Mouse (Mus musculus): ENCODE results near the gene Spata46. TPM values are rescaled to one million over a fixed set of nuclear protein-coding genes. Genes with fewer than 3 reads are reported as not detected.

Spata46 gene
- polyA plus RNA-seq, 1 experiment: not detected

DNA sequence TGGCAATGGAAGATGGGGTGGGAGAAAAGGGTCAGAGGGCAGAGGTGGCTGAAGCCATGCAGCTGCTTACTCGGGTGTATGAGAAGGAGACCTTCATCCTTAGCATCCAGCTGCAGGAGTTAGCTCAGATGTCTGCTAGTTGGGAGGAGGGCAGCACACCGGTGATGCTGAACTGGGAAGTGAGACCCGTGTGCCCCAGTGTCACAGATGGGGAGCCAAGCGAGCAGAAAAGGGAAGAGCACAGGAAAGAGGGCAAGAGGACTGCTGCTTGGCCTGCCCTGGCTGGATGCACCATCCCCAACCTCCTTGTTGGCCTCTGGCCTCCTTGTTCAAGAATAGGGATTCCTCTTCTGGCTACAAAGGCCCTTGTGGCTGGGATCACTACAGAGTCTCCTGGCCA lies 9.1 kb upstream of the Spata46 start:
- TF ChIP-seq CTCF (IDR thresholded peaks at IDR 0.05; ENCODE audit: extremely low read depth, insufficient read depth, low read length) (no peak), POLR2A (IDR thresholded peaks at IDR 0.05; ENCODE audit: extremely low read depth, insufficient read depth, low read length) (no peak)

DNA sequence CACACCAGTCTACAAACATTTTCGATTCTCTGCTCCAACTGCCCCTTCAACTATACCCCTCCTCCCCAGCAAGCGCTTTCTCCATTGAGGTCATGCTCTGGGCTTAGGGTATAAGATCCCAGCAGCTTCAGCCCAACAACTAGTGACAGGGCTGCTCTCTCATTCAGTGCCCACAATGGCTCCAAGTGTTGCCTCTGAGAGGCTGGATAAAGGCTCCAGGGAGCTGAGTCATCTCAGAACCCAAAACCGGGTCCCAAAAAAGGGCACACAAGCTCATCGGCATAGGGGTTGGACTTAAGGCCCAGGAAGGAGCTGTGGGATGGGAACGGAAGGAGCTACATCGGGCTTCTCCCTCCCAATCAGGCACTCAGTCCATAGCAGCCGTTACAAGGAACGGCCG lies 6.9 kb upstream of the Spata46 start:
- TF ChIP-seq CTCF (IDR thresholded peaks at IDR 0.05; ENCODE audit: extremely low read depth, insufficient read depth, low read length) (no peak), POLR2A (IDR thresholded peaks at IDR 0.05; ENCODE audit: extremely low read depth, insufficient read depth, low read length) (no peak)
- no peak overlapping the region for H3K27ac ChIP-seq (ENCODE audit: insufficient read depth, low read length)
- H3K4me3 ChIP-seq (ENCODE audit: insufficient read depth, low read length): no peak overlapping the region
- H3K4me1 ChIP-seq (ENCODE audit: control insufficient read depth, insufficient read depth, low read length): no peaks in the 10 kb centered on the region

More for the DNA sequence above, 9.1 kb upstream of the Spata46 start:
- no peak overlapping the region for H3K4me3 ChIP-seq (ENCODE audit: insufficient read depth, low read length)
- no peak overlapping the region for H3K27ac ChIP-seq (ENCODE audit: insufficient read depth, low read length)
- H3K4me1 ChIP-seq (ENCODE audit: control insufficient read depth, insufficient read depth, low read length): no peaks in the 10 kb centered on the region

DNA sequence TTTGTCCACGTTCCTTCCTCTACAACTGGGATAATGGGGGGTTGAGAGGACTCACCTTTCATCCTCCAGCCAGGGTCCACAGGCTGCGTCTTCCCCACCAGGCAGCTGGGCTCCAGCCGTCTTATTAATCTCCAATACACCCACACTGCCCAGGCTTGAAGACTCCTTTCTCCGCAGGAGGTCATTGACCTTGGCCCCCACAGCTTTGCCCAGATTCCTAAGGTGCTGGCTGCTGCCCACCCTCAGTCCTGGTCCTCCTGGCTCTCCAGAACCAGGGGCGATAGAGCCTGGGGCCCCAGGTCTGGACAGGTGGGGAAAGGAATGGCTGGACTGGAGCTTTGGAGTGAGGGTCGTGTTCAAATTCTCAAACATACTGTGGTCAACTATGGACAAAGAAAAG lies 6.1 kb upstream of the Spata46 start:
- H3K27ac ChIP-seq (ENCODE audit: insufficient read depth, low read length): no peak overlapping the region
- H3K4me1 ChIP-seq (ENCODE audit: control insufficient read depth, insufficient read depth, low read length): no peaks in the 10 kb centered on the region
- TF ChIP-seq POLR2A (IDR thresholded peaks at IDR 0.05; ENCODE audit: extremely low read depth, insufficient read depth, low read length) (no peak), CTCF (IDR thresholded peaks at IDR 0.05; ENCODE audit: extremely low read depth, insufficient read depth, low read length) (no peak)
- H3K4me3 ChIP-seq (ENCODE audit: insufficient read depth, low read length): no peak overlapping the region

DNA sequence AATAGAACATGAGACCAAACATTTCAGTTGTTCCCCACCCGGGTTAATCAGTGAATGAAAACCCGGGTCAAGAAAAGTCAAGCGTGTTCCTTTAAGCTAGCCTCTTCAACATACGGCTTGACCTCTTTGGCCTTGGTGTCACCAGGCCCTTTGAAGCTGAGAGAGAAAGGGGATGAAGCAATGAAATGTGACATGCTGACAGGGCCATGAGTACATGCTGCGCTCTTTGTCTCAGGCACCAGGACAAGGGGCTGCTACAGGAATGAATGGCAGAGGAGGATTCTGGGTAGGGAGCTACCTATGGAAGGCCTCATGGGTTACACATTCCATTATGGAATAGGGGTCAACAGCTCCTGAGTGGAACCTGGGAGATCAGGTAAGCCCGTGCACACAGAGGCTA lies 5.5 kb upstream of the Spata46 start:
- Histone ChIP-seq H3K4me1 (ENCODE audit: control insufficient read depth, insufficient read depth, low read length) (no peaks in the 10 kb centered on the region), H3K27ac (ENCODE audit: insufficient read depth, low read length) (no peak overlapping the region), H3K4me3 (ENCODE audit: insufficient read depth, low read length) (no peak overlapping the region)
- TF ChIP-seq POLR2A (IDR thresholded peaks at IDR 0.05; ENCODE audit: extremely low read depth, insufficient read depth, low read length) (no peak), CTCF (IDR thresholded peaks at IDR 0.05; ENCODE audit: extremely low read depth, insufficient read depth, low read length) (no peak)

DNA sequence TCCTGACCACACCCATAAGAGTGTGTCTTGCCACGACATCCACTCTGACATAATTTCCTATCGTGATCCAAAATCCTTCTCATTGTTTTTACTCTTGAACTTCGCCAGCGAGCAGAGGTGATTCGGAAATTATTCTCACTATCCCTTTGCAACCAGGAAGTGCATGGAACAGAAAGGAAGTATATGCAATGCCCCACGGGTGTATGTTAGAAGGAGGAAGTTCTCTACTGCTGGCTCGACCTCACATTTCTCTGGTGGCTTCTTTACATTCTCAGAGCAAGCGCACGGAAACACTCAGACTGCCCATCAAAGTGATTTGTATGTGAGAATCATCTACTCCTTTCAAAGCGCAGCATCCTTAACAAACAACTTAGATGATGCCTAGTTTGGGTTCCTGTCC lies 3.6 kb upstream of the Spata46 start:
- TF ChIP-seq POLR2A (IDR thresholded peaks at IDR 0.05; ENCODE audit: extremely low read depth, insufficient read depth, low read length): no peak
- TF ChIP-seq CTCF (IDR thresholded peaks at IDR 0.05; ENCODE audit: extremely low read depth, insufficient read depth, low read length): no peak
- no peaks in the 10 kb centered on the region for H3K4me1 ChIP-seq (ENCODE audit: control insufficient read depth, insufficient read depth, low read length)
- no peak overlapping the region for H3K4me3 ChIP-seq (ENCODE audit: insufficient read depth, low read length)
- no peak overlapping the region for H3K27ac ChIP-seq (ENCODE audit: insufficient read depth, low read length)

DNA sequence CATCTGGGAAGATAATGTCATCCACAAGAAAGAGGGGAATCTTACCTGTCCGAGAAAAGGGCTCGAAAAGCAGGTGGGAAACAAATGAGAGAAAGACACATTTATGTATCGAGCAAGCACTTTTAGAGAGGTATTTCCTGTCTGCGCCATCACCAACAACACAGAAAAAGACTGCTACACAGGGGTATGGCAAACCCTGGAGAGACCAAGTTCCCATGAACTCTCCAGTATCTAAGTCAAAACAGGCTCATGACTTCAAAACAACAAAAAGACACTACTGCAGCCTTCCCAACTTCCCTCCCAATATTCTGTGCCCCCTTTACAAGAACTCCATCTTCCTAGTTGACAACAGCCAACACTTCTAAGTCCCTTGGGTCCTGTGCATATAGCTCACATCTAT lies 2.4 kb upstream of the Spata46 start, which contains the start of gene Gm7694:
Gm7694 (minus strand) TSS at position 101 of the 400 bp plus-strand sequence.
- no peaks in the 10 kb centered on the region for H3K4me1 ChIP-seq (ENCODE audit: control insufficient read depth, insufficient read depth, low read length)
- no peak for TF ChIP-seq POLR2A (IDR thresholded peaks at IDR 0.05; ENCODE audit: extremely low read depth, insufficient read depth, low read length)
- no peak for TF ChIP-seq CTCF (IDR thresholded peaks at IDR 0.05; ENCODE audit: extremely low read depth, insufficient read depth, low read length)
- H3K27ac ChIP-seq (ENCODE audit: insufficient read depth, low read length): no peak within 1 kb of the TSS
- H3K4me3 ChIP-seq (ENCODE audit: insufficient read depth, low read length): no peak within 1 kb of the TSS

DNA sequence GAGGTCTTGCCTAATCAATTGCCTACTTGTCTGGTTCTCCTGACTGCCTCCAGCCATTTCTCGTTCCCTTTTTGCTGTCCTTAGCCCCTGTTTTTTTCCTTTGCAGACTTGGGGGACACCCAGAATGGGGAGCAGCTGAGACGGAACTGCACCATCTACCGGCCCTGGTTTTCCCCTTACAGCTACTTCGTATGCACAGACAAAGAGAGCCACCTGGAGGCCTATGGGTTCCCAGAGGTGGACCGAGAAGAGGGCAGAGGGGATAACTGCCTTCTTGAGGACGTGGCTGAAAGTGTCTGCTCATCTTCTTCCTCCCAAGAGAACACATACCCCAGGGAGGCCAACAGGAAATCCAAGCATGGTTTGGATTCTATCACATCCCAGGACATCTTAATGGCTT lies 2.8 kb downstream of the Spata46 start:
- TF ChIP-seq CTCF (IDR thresholded peaks at IDR 0.05; ENCODE audit: extremely low read depth, insufficient read depth, low read length): no peak
- Histone ChIP-seq H3K27ac (ENCODE audit: insufficient read depth, low read length) (no peak overlapping the region), H3K4me1 (ENCODE audit: control insufficient read depth, insufficient read depth, low read length) (peaks cover 2% of the 10 kb centered on the region; the same call in 1 of the 2 replicates), H3K4me3 (ENCODE audit: insufficient read depth, low read length) (no peak overlapping the region)

DNA sequence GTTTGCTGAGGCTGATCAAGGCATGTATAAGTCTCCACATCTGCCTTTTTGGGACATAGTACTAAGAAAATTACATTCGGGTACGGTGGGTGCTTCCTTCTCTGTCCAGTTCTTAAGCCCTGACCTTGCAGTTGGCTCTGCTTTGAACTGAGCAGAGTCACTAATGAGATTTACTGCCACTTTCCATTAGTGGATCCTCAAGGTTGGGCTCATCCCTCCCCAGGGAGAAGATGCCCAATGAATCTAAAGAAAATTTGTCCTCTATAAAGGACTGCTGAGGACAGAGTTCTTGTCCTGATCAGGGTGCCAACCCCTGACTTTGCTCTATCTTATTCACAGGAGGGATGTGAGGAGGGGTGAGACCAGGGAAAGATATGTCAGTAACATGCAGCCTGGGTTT lies 13.4 kb downstream of the Spata46 start:
- Histone ChIP-seq H3K27ac (ENCODE audit: insufficient read depth, low read length) (no peak overlapping the region), H3K4me1 (ENCODE audit: control insufficient read depth, insufficient read depth, low read length) (no peaks in the 10 kb centered on the region), H3K4me3 (ENCODE audit: insufficient read depth, low read length) (no peak overlapping the region)
- TF ChIP-seq CTCF (IDR thresholded peaks at IDR 0.05; ENCODE audit: extremely low read depth, insufficient read depth, low read length) (no peak), POLR2A (IDR thresholded peaks at IDR 0.05; ENCODE audit: extremely low read depth, insufficient read depth, low read length) (no peak)

DNA sequence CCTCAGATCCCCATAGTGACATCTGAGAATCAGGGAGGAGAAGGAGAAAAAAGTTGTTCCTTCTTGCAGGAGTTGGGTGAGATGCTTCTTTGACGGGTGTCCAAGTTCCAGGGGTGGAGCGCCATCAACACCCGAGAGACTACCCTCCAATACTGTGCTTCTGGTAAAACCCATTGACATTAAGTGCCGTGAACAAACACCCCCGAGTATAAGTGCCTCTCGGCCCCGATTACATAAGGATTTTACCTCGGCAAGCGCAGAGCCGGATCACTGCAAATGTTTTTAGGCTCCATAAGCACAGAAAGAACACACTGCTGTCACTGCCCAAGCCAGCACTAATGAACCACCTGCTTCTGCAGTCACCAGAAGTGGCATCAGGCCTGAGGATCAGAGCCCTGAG lies 14.4 kb downstream of the Spata46 start:
- no peak for TF ChIP-seq CTCF (IDR thresholded peaks at IDR 0.05; ENCODE audit: extremely low read depth, insufficient read depth, low read length)
- no peak for TF ChIP-seq POLR2A (IDR thresholded peaks at IDR 0.05; ENCODE audit: extremely low read depth, insufficient read depth, low read length)
- no peak overlapping the region for H3K4me3 ChIP-seq (ENCODE audit: insufficient read depth, low read length)
- no peak overlapping the region for H3K27ac ChIP-seq (ENCODE audit: insufficient read depth, low read length)
- H3K4me1 ChIP-seq (ENCODE audit: control insufficient read depth, insufficient read depth, low read length): no peaks in the 10 kb centered on the region

DNA sequence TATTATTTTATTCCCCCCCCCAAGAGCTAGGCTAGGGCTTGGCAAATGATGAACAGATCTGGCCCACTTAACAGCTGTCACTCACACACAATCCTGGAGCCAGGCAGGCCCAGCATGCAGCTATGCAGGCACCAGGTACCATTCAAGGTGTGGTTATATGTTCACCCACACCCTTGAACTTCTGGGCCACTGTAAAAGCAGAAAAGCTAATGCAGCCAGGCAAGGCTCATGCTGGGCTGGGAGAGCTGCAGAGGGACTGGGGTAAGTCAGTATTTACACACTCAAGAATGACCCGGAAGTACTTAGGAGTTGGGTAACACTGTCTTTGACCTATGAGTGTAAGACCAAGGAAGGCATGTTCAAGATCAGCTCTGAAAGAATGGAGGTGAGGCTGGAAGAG lies 15.7 kb downstream of the Spata46 start:
- H3K4me1 ChIP-seq (ENCODE audit: control insufficient read depth, insufficient read depth, low read length): no peaks in the 10 kb centered on the region
- H3K27ac ChIP-seq (ENCODE audit: insufficient read depth, low read length): no peak overlapping the region
- TF ChIP-seq CTCF (IDR thresholded peaks at IDR 0.05; ENCODE audit: extremely low read depth, insufficient read depth, low read length) (no peak), POLR2A (IDR thresholded peaks at IDR 0.05; ENCODE audit: extremely low read depth, insufficient read depth, low read length) (no peak)
- H3K4me3 ChIP-seq (ENCODE audit: insufficient read depth, low read length): no peak overlapping the region

DNA sequence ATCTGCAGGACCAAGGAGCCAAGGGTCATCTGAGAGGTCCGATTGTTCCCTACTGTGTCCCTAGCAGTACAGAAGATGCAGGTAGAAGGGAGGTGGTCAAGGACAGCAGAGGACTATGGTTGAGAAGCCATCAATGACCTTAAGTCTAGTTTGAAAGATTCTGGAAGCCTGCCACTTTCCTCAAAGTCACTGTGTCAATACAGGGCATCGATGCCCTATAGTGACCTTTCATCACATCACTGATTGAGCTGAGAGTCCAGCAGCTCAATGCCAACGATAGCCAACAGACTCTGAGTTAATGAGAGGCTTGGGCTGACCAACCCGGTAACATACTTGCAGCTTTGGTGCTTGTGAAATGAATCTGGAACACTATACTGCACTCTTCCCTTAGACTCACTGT lies 16.7 kb downstream of the Spata46 start:
- no peaks in the 10 kb centered on the region for H3K4me1 ChIP-seq (ENCODE audit: control insufficient read depth, insufficient read depth, low read length)
- TF ChIP-seq CTCF (IDR thresholded peaks at IDR 0.05; ENCODE audit: extremely low read depth, insufficient read depth, low read length): no peak
- TF ChIP-seq POLR2A (IDR thresholded peaks at IDR 0.05; ENCODE audit: extremely low read depth, insufficient read depth, low read length): no peak
- H3K27ac ChIP-seq (ENCODE audit: insufficient read depth, low read length): no peak overlapping the region
- H3K4me3 ChIP-seq (ENCODE audit: insufficient read depth, low read length): no peak overlapping the region

Measured in cortical plate, adult 2 months (tissue).